Mouse (Mus musculus) gastrocnemius, postnatal 14 days (tissue): ENCODE measurements around the gene Fmnl1. TPM values are rescaled to one million over a fixed set of nuclear protein-coding genes. Genes with fewer than 3 reads are reported as not detected.
"Not testable (repeated sequence)": the region's sequence is repeated elsewhere in the genome, so short reads cannot be mapped to it uniquely, and the experiment has no call there.

Experiments used
- DNase-seq: peaks from one replicate; pipeline ENCODE4 v3.0.0; 2021; ENCODE audit warnings: mixed read lengths
- intact Hi-C: fragments of 180-260 bp; cut with DNase I; formaldehyde crosslinking; loops from one replicate; pipeline ENCODE4 v1.15.1; 2025; ENCODE audit warnings: low total_unique reads
- total RNA-seq, 2 experiments: library from RNA; stranded (reverse); gene quantifications; 2 replicates each; pipeline ENCODE4 v1.2.3; 2021

Fmnl1 gene
- total RNA-seq, 2 experiments from 2014 or later = 6.7 to 7.3 TPM

DNA sequence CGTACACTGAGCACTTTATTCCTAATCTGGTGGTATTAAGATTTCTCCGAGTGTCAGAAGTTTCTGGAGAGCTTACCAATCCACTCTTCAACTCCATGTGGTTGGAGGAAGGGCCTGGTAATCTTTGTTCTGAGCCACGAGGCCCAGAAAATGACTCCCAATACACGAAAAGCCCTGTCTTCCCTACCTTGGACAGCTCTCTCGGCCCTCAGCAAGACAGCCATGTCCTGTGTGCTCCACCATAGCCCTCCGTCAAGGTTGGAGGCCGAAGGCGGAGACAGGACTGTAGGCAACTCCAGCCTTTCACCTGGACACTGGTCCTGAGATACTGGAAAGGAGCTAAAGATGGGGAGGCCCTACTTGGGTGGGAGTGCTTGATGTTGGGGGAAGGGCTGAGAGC lies 39.4 kb downstream of the Fmnl1 start:
- intact Hi-C loops = no loop called here
- no peak for DNase-seq

GRCm38 (mm10) chr11:103213712-103214111 lies 42.8 kb downstream of the Fmnl1 start:
- no peak for DNase-seq
- intact Hi-C loops = no loop called here

DNA sequence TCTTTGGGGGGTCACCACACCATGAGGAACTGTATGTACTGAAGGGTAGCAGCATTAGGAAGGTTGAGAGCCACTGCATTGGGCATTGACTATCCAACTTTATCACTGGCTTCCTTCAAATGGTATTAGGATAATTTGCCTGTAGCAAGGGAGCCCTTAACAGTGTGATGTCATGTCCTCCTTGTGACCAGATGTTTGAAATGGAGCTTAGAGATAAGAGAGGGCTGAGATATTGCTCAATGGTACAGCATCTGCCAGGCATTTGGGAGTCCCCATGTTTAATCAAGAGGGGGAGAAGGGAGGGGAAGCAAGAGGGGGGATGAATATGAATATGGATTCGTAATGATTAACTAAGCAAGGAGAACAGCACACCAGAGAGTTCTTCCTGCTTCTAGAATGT lies 44.4 kb downstream of the Fmnl1 start:
- intact Hi-C loops = no loop called here
- no peak for DNase-seq

DNA sequence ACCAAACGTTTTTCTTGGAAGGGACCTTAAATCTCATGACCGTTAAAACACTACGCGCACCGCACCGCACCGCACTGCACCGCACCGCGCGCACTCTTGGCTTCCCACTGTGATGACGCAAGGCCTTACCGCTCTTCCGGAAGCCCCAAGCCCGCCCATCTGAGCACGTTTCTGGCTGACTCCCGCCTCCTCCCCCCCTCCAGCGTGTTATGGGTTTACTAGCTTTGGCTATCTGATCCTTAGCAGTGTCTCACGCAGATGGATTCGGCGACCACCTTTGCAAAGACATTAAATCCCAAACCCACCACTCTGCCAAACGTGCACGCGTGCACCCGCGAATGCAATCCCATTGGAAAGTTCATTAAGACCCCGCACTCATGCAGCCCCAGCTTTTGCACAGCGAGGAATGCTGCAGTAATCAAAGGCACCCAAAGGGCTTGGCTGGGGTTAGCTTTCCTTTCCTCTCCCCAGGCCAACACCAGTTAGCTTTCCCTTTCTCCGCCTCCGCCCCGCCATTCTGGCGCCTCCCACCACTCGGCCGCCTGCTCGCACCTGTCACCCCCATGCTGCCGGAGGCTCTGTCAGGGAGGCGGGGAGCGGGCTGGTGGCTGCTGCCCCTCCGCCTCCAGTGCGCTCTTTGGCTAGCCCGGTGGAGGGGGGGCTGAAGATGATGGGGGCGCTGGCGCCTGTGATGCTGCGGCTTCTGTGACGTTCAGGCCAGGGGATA lies 47.0 kb downstream of the Fmnl1 start, which contains the start of gene Spata32:
Spata32 (minus strand) TSS at position 643 of the 727 bp plus-strand sequence.
- intact Hi-C loops = no loop called here
- peak; percentile 67 for DNase-seq

DNA sequence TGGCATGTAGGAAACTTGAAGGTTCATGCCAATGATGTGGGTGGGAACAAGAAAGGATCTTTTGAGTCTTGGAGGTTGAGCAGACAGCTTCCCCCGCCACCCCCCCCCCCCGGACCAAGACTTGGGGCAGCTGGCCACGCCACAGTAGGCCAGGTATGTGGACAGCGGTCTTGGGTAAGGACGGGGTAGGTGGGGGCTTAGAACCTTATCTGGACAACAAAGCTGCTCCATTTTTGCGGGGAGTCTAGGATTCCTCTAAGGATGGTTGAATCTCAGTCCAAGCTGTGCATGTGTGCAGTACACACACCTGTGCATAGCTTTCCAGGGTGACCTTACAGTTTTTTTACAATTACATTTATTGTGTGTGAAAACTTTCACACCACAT lies 47.6 kb downstream of the Fmnl1 start:
- intact Hi-C loops = no loop called here

DNA sequence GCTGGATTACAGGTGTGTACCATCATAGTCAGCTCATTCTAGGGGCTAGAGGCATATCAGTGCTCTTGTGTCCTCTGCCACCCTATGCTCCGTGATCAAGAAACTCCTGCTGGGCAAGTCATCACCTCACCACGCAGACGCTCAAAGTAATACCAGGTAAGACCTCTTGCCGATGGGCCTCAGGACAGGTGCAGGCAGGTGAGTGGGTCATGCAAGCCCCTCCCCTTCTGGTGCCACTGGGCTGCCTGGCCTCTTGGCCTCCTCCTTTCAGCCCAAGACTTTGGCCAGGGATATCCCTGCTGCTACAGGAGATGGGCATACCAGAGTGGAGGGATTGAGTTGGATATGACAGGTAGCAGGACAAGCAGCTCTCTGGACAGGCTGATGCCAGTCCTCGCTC lies 48.4 kb downstream of the Fmnl1 start:
- DNase-seq = no peak
- intact Hi-C loops = no loop called here

More for the DNA sequence above, 47.6 kb downstream of the Fmnl1 start:
- DNase-seq = no peak

DNA sequence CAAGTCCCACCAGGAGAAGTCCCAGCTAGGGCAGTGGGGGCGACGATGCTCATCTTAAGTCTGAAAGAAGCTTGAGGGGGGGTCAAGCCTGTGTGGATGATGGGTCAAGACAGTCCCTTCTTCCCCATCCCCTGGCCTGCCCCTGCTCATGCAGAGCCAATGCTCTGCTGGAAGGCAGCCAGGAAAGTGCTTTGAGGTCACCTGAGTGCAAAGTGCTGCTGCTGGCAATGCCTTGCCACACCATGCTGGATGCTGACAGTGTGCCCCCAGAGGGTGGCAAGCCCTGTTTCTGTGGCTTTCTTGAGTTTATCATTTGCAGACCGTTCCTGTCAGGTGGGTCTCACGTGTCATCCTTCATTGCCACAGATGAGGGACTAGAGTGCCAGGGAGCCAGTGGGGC lies 49.1 kb downstream of the Fmnl1 start:
- intact Hi-C loops = no loop called here
- DNase-seq = no peak

DNA sequence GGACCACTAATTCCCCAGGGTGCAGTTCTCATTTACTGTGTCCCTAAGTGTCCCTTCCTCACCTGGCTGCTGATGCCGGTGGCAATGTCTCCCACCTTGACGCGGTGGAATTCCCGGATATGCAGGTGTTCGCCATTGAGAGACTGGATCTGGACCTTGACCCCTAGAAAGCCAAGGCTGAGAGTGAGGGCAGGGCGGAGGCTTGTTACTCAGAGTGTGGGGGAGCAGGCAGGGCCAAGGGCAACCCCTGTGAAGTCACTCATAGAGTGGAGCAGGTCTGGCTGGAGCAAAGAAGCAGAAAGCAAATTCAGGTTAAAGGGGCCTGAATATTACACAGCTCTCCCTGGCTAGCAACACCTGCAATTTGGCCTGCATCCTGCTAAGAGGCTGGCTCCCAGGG lies 50.5 kb downstream of the Fmnl1 start:
- no peak for DNase-seq
- intact Hi-C loops = no loop called here

GRCm38 (mm10) chr11:103222718-103223117 lies 51.8 kb downstream of the Fmnl1 start:
- DNase-seq, intact Hi-C loops: not testable (repeated sequence)

GRCm38 (mm10) chr11:103223444-103223843 lies 52.5 kb downstream of the Fmnl1 start:
- DNase-seq = no peak
- intact Hi-C loops = no loop called here

DNA sequence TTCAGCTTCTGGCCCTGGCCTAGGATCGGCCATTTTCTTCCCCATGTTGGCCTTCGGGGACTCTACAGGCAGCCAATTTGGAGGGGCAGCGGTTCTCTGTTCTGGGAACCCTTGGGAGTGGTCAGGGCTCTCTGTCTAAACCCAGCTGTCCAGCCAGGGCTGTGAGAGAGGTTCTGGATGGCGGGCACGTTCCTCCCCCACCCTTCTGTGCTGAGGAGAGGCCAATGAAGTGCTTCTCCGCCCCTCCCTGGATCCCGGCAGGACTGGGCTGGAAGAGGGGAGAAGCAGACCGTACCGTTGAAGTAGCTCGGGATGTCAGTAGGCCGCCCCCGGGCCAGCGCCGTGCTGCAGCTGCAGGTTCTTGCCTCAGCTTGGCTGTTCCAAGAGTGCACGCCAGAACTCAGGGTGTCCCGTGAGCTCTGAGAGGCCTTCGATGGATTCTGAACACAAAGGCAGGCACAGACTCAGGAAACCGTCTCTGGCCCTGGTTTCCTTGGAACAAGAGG lies 53.1 kb downstream of the Fmnl1 start:
- DNase-seq = peak; percentile 71
- intact Hi-C loops = no loop called here

DNA sequence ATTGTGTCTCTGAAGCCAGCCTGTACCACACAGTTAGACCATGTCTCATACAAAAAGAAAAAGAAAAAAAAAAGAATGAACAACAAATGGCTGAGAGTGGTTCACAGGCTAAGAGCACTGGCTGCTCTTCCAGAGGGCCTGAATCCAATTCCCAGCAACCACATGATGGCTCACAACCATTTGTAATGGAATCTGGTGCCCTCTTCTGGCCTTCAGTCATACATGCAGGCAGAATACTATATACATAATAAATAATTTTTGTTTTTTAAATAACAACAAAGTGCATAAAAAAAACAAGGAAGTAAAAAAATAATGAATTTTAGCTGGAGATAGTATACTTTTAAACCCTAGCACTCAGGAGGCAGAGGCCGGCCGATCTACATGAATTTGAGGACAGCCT lies 58.7 kb downstream of the Fmnl1 start:
- DNase-seq = no peak
- intact Hi-C loops = loop anchor here (5.0 kb wide), 2 partner anchors 43 to 93 kb away; no protein-coding TSS in a partner anchor

DNA sequence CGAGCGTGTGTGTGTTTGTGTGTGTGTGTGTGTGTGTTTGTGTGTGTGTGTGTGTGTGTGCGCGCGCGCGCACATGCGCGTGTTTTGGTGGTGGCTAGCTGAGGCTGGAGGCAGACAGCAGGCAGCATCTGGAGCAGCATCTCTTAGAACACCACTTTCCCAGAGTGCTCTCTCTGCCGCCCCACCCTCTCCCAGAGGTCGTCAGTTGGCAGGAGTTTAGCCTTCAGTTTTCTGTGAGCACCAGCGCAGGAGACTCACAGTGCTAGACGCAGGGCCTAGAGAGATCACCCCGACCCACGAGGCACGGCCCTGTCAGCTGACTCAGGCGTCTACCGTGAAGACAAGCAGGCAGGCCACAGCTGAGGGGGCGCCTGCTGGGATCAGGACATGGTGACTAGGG lies 59.7 kb downstream of the Fmnl1 start:
- intact Hi-C loops = loop anchor here (5.0 kb wide), 2 partner anchors 42 to 92 kb away; no protein-coding TSS in a partner anchor
- DNase-seq = peak; percentile 75

GRCm38 (mm10) chr11:103231367-103231766 lies 60.5 kb downstream of the Fmnl1 start:
- intact Hi-C loops = loop anchor here (5.0 kb wide), 2 partner anchors 41 to 91 kb away; no protein-coding TSS in a partner anchor
- DNase-seq = no peak

GRCm38 (mm10) chr11:103232966-103233365 lies 62.1 kb downstream of the Fmnl1 start:
- DNase-seq = peak; percentile 85
- intact Hi-C loops = loop anchor here (5.0 kb wide), 2 partner anchors 39 to 89 kb away; no protein-coding TSS in a partner anchor

DNA sequence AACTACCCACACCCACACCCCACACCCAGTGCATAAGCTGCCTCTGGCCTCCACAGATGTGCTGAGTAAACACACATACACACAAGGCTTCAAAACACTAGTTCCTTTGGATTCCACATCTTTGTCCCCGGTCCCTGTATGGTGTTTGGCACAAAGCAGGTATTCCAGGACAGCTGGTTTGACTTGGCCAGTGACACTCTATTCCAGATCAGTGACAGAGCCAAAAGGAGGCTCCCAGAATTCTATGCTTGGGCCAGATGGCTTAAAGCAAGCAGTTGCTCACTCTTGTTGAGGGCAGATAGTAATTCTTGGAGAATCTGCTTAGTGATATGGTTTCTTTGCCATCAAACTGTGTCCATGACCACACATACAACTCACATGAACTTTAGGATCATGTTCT lies 63.5 kb downstream of the Fmnl1 start:
- no peak for DNase-seq
- intact Hi-C loops = loop anchor here (5.0 kb wide), 2 partner anchors 38 to 88 kb away; no protein-coding TSS in a partner anchor

DNA sequence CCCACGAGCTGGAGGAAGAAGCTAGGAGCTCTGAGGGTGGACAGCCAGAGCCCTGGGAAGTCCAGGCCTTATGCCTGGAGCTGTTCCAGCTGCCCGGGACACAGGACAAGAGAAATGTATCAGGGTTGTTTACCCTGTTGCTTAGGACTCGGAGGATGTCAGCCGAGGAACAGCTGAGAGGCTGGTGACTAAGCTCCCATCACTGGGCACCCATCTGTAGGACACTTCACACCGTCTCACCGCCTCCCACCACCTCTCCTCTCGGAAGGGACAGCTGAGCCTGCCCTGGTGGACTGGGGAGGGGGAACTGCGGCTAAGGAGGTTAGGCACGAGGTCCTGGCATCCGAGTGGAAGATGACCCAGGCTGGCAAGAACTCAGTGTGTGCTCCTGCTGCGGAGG lies 64.8 kb downstream of the Fmnl1 start:
- intact Hi-C loops = no loop called here
- peak; percentile 82 for DNase-seq

DNA sequence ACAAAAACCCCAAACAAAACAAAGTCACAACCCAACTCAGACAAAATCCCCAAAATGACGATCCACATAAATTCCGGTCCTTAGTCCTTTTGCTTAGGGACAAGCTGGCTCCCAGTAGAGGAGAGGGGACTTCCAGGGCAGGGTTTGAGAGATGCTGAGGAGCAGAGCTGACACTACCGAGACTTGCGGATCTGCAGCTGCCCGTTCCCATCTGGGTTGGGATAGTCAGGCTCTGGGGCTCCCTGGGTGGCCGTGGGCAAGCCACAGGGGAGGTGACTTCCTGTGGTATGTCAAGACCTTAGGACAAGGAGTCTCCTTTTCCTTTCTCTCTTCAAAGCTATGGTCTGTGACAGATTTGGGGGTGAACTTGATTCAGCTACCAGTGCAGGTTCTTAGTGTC lies 65.5 kb downstream of the Fmnl1 start:
- intact Hi-C loops = no loop called here
- DNase-seq = no peak

- no peak for DNase-seq
- intact Hi-C loops = no loop called here
These were observed 66.0 kb downstream of the Fmnl1 start for GRCm38 (mm10) chr11:103236903-103237302.

DNA sequence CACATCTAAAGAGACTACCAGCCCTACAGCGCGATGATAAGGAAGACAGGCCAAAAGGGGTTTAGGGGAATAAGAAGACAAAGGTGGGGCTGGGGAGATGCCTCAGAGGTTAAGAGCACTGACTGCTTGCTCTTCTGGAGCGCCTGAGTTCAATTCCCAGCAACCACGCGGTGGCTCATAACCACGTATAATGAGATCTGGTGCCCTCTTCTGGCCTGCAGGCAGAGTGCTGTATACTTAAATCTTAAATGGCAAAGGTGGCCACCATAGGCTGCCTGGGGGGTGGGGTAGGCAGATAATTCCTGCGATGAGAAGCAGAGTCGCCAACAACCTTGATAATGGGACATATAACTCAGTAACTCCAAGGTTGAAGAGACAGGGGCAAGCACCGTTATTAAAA lies 66.8 kb downstream of the Fmnl1 start:
- intact Hi-C loops = no loop called here
- DNase-seq = no peak

DNA sequence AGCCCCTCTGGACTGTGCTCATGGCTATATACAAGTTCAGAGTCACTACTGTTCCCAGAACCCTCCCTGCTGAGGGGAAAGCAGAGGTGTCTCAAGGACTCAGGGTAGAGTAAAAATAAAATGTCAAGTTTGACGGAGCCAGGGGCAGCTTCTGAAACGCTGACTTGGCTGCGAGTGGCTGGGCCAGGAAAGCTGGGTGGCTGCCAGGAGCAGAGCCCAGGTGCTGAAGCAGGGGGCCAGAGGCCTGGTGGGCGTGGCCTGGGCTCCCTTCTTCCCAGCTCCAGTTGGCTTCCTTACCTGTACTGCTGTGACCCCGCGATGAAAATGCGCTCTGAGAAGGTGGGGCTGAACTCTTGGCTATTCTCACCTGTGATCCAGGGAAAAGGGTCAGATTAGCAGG lies 69.8 kb downstream of the Fmnl1 start:
- intact Hi-C loops = no loop called here
- DNase-seq = peak; percentile 55
